Comparison of ENCODE assay signal across 18 mouse cellular contexts in the genomic region with DNA sequence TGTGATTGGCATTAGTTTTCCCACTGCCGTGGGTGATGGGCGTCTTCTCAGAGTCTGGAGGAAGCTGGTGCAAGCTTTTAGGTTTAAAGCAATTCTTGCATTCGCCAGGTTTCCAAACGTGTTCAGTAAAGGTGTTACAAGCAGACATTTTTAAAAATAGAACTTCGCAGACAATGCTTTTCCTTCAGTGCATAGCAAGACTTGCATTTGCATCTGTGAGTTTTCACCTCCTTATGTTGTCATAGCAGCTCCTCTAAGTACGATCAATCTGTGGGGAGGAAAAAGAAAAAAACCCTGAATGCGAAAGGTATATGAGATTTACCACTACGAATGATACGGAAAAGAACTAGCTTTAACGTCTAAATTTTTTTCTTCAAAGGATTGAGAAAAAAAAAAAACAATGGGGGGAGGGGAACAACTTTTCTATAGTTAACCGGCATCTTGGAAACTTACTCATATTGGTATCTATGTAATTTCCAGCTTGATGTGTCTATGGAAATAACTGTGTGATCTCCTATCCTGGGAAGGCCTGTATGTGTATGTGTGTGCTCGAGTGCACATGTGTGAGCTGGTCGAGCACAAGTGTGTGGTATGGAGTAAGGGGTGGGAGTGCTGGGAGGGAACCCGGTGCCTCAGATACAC.
DNase-seq lines count a peak whose midpoint lies in the region; ATAC-seq and TF ChIP-seq lines count a peak whose summit lies in the region.
"Had no signal": no experiment of that assay in that cellular context is flagged by ENCODE, and none has a peak within 500 bp of the region (broad histone marks: within the 10 kb centered on the region; RNA-seq: fewer than 3 reads in every experiment).

No protein-coding gene starts in this region.

- H3K27ac ChIP-seq in liver, embryonic 13.5 days, result no peak overlapping the region
- H3K27ac ChIP-seq in MEL (ENCODE audit: control insufficient read depth, low read depth, low read length), result no peak overlapping the region
- H3K27ac ChIP-seq: embryonic facial prominence, embryonic 15.5 days; forebrain, embryonic 12.5 days; hindbrain, embryonic 14.5 days; lung, embryonic 15.5 days; neural tube, embryonic 13.5 days; stomach, postnatal 0 days had no signal

- peaks cover 6% of the 10 kb centered on the region for H3K9me3 ChIP-seq in liver, embryonic 13.5 days (replicated peaks)
- H3K9me3 ChIP-seq in MEL (replicated peaks; ENCODE audit: insufficient read depth, low read length), result no peaks in the 10 kb centered on the region

- H3K4me3 ChIP-seq in liver, embryonic 13.5 days (replicated peaks), result no peak overlapping the region
- H3K4me3 ChIP-seq in MEL (ENCODE audit: control insufficient read depth in 1 of 2, insufficient read depth in 1 of 2, low read depth in 2 of 2, low read length in 2 of 2), result no peak overlapping the region
- H3K4me3 ChIP-seq: embryonic facial prominence, embryonic 15.5 days; forebrain, embryonic 12.5 days; heart, embryonic 10.5 days; lung, embryonic 15.5 days; neural tube, embryonic 13.5 days had no signal

- H3K27me3 ChIP-seq in liver, embryonic 13.5 days, result no peaks in the 10 kb centered on the region
- no peaks in the 10 kb centered on the region for H3K27me3 ChIP-seq in MEL (ENCODE audit: control insufficient read depth in 1 of 2, insufficient read depth in 2 of 2, low read length in 2 of 2)
- H3K27me3 ChIP-seq: embryonic facial prominence, embryonic 15.5 days; forebrain, embryonic 12.5 days; lung, embryonic 15.5 days; neural tube, embryonic 13.5 days had no signal

- peaks cover 6% of the 10 kb centered on the region; the same call in 1 of the 2 replicates for H3K36me3 ChIP-seq in liver, embryonic 13.5 days
- peaks cover 0 to 17% of the 10 kb centered on the region in 2 experiments; a peak in 2 of 4 replicates for H3K36me3 ChIP-seq in MEL (ENCODE audit: control insufficient read depth in 1 of 2, insufficient read depth in 2 of 2, low read length in 2 of 2)

- WGBS in liver, embryonic 13.5 days (ENCODE audit: insufficient replicate concordance), result 73% methylated on average over 14 of the region's 14 CpGs

- H3K4me1 ChIP-seq in liver, embryonic 13.5 days (replicated peaks), result peaks cover 17% of the 10 kb centered on the region
- H3K4me1 ChIP-seq in MEL (ENCODE audit: control insufficient read depth in 1 of 2, insufficient read depth in 2 of 2, low read length in 2 of 2), result peaks cover 7 to 12% of the 10 kb centered on the region in 2 experiments; a peak in 3 of 4 replicates
- H3K4me1 ChIP-seq: embryonic facial prominence, embryonic 15.5 days; forebrain, embryonic 12.5 days; neural tube, embryonic 13.5 days had no signal

- no peaks in the 10 kb centered on the region for H3K79me2 ChIP-seq in MEL (ENCODE audit: control insufficient read depth, insufficient read depth, low read length, poor library complexity)

- no peak for TF ChIP-seq POLR2A in MEL (IDR thresholded peaks at IDR 0.05; ENCODE audit: control insufficient read depth in 1 of 2, insufficient read depth in 1 of 2, low read depth in 1 of 2, low read length in 2 of 2, poor library complexity in 1 of 2)

- no peak for DNase-seq in frontal cortex, postnatal 25 days (ENCODE audit: low spot score in 2 of 2)
- peak; percentile 20 for DNase-seq in liver, embryonic 13.5 days
- DNase-seq in liver (no peak), MEL (ENCODE audit: low read depth, low spot score) (peak; percentile 30)
- peak; percentile 79 for DNase-seq in induced T-regulatory cell, adult 2 months (ENCODE audit: low read depth)
- DNase-seq in right cerebral cortex, postnatal 4 days, result no peak
- no peak for DNase-seq in cerebellum, postnatal 25 days
- DNase-seq: kidney, postnatal 36 days; thymus, postnatal 4 days had no signal

- H3K9ac ChIP-seq in liver, embryonic 13.5 days, result no peak overlapping the region
- no peak overlapping the region for H3K9ac ChIP-seq in MEL (ENCODE audit: control insufficient read depth, low read depth, low read length, poor library complexity, severe bottlenecking)
- H3K9ac ChIP-seq: embryonic facial prominence, embryonic 15.5 days; forebrain, embryonic 12.5 days; hindbrain, embryonic 14.5 days; lung, embryonic 15.5 days; neural tube, embryonic 13.5 days had no signal

- peak; percentile 41 for ATAC-seq in frontal cortex, adult (ENCODE audit: low TSS enrichment)
- no peak for ATAC-seq in liver, embryonic 13.5 days (ENCODE audit: low read depth)

- TF ChIP-seq RAD21 in MEL (IDR thresholded peaks at IDR 0.05; ENCODE audit: low read depth, low read length), result no peak

- TF ChIP-seq CTCF in MEL (IDR thresholded peaks at IDR 0.05 in 2 of 3, conservative IDR thresholded peaks at IDR 0.05 in 1 of 3; ENCODE audit: control insufficient read depth in 1 of 3, insufficient read depth in 1 of 3, low read depth in 2 of 3, low read length in 3 of 3, poor library complexity in 1 of 3, severe bottlenecking in 1 of 3), result no peak

- H3K4me2 ChIP-seq in liver, embryonic 13.5 days, result no peak overlapping the region
- H3K4me2 ChIP-seq: embryonic facial prominence, embryonic 15.5 days; forebrain, embryonic 12.5 days; hindbrain, embryonic 14.5 days; liver, embryonic 11.5 days; lung, embryonic 15.5 days; neural tube, embryonic 13.5 days had no signal

- no peak for TF ChIP-seq EP300 in MEL (IDR thresholded peaks at IDR 0.05; ENCODE audit: low read depth in 1 of 2, low read length in 2 of 2)

TF ChIP-seq in MEL, 35 proteins besides CTCF, POLR2A, EP300 and RAD21:
- TF ChIP-seq CHD2 (IDR thresholded peaks at IDR 0.05; ENCODE audit: low read length) (no peak), HCFC1 (IDR thresholded peaks at IDR 0.05; ENCODE audit: low read depth, low read length) (no peak), E2F4 (IDR thresholded peaks at IDR 0.05; ENCODE audit: borderline replicate concordance, low read depth, low read length) (no peak), USF2 (IDR thresholded peaks at IDR 0.05; ENCODE audit: borderline replicate concordance in 1 of 2, insufficient read depth in 1 of 2, low read depth in 1 of 2, low read length in 2 of 2) (no peak), TCF12 (IDR thresholded peaks at IDR 0.05; ENCODE audit: low read depth, low read length) (no peak), ELF1 (IDR thresholded peaks at IDR 0.05; ENCODE audit: low read depth, low read length) (no peak)

Comparison
In these comparisons a context has a peak if more than half of its experiments do, and no peak if none do; other contexts are left out.
1. DNase-seq: peak in liver, embryonic 13.5 days (single experiment), MEL (single experiment) and induced T-regulatory cell, adult 2 months (single experiment); none in frontal cortex, postnatal 25 days (0 of 2), liver (single experiment), right cerebral cortex, postnatal 4 days (single experiment) and cerebellum, postnatal 25 days (0 of 2).